8 mouse cellular contexts compared by ENCODE assay signal in genomic region chr8:123643330-123644051, GRCm38 (mm10). TPM values are rescaled to one million over a fixed set of nuclear protein-coding genes. Genes with fewer than 3 reads are reported as not detected.
DNase-seq lines count a peak whose midpoint lies in the region; ATAC-seq and TF ChIP-seq lines count a peak whose summit lies in the region.

No protein-coding gene starts in this region.

- intact Hi-C loops in left cerebral cortex, postnatal 10 days (cut with DNase I), result no loop called here

- ATAC-seq in forebrain, embryonic 14.5 days, result no peak
- ATAC-seq in hindbrain, embryonic 14.5 days (ENCODE audit: low FRiP score), result no peak
- peak; percentile 76 for ATAC-seq in megakaryocyte progenitor cell, adult 5-6 weeks (replicated peaks; ENCODE audit: poor library complexity)
- no peak for ATAC-seq in stomach, embryonic 14.5 days (ENCODE audit: insufficient number of reproducible peaks, insufficient read depth, low FRiP score, low read depth)

- H3K27ac ChIP-seq in bone marrow, adult 2 months (ENCODE audit: control insufficient read depth, insufficient read depth, low read depth, low read length, poor library complexity), result no peak overlapping the region
- H3K27ac ChIP-seq in forebrain, embryonic 14.5 days (ENCODE audit: low read depth, low read length), result no peak overlapping the region
- no peak overlapping the region for H3K27ac ChIP-seq in hindbrain, embryonic 14.5 days
- no peak overlapping the region for H3K27ac ChIP-seq in stomach, embryonic 14.5 days (ENCODE audit: low read length)

- peak; percentile 42 for TF ChIP-seq CTCF in bone marrow, adult 2 months (IDR thresholded peaks at IDR 0.05; ENCODE audit: control insufficient read depth, insufficient read depth, low read length)

- peak; percentile 57 for DNase-seq in adrenal gland, adult 2 months
- no peak for DNase-seq in adrenal gland, adult 8-10 months
- peak; percentile 90 for DNase-seq in forebrain, embryonic 14.5 days (ENCODE audit: low spot score)
- DNase-seq in hindbrain, embryonic 14.5 days (ENCODE audit: low spot score), result peak; percentile 89
- peak; percentile 59 to 62 for DNase-seq in left cerebral cortex, postnatal 10 days (ENCODE audit: extremely low spot score in 1 of 2, low spot score in 2 of 2)

- peak overlapping the region; percentile 13; the same call in 1 of the 2 replicates for H3K9ac ChIP-seq in forebrain, embryonic 14.5 days (ENCODE audit: low read length)
- H3K9ac ChIP-seq in hindbrain, embryonic 14.5 days, result no peak overlapping the region
- no peak overlapping the region for H3K9ac ChIP-seq in stomach, embryonic 14.5 days (replicated peaks; ENCODE audit: low read depth, low read length)

- whole genome bisulfite sequencing in bone marrow, adult 2 months, result 23% methylated on average over 25 of the region's 25 CpGs
- WGBS in forebrain, embryonic 14.5 days, result 15% methylated on average over 25 of the region's 25 CpGs
- 13% methylated on average over 25 of the region's 25 CpGs for WGBS in hindbrain, embryonic 14.5 days
- WGBS in stomach, embryonic 14.5 days, result 19% methylated on average over 25 of the region's 25 CpGs

- H3K27me3 ChIP-seq in forebrain, embryonic 14.5 days (replicated peaks; ENCODE audit: control insufficient read depth, insufficient read depth, low read length), result no peaks in the 10 kb centered on the region
- H3K27me3 ChIP-seq in hindbrain, embryonic 14.5 days (ENCODE audit: control insufficient read depth, insufficient read depth, low read length), result 0 out of 2 replicates have a peak, but pooled peaks cover 7% of the 10 kb centered on the region
- H3K27me3 ChIP-seq in stomach, embryonic 14.5 days (ENCODE audit: control insufficient read depth, insufficient read depth, low read length), result no peaks in the 10 kb centered on the region

- H3K4me3 ChIP-seq in bone marrow, adult 2 months (replicated peaks; ENCODE audit: control insufficient read depth, low read depth, low read length), result no peak overlapping the region
- H3K4me3 ChIP-seq in forebrain, embryonic 14.5 days (ENCODE audit: low read depth, low read length), result peak overlapping the region; percentile 23
- H3K4me3 ChIP-seq in hindbrain, embryonic 14.5 days (replicated peaks; ENCODE audit: low read length), result peak overlapping the region; percentile 19
- H3K4me3 ChIP-seq in stomach, embryonic 14.5 days (ENCODE audit: low read depth, low read length), result 0 out of 2 replicates have a peak overlapping the region, but pooled peaks have one; percentile 4

- TF ChIP-seq POLR2A in bone marrow, adult 2 months (IDR thresholded peaks at IDR 0.05; ENCODE audit: borderline replicate concordance, control insufficient read depth, low read depth, low read length), result no peak

- no peaks in the 10 kb centered on the region for H3K9me3 ChIP-seq in forebrain, embryonic 14.5 days (replicated peaks; ENCODE audit: control insufficient read depth, low read length)
- no peaks in the 10 kb centered on the region for H3K9me3 ChIP-seq in hindbrain, embryonic 14.5 days (ENCODE audit: control insufficient read depth, low read length)
- no peaks in the 10 kb centered on the region for H3K9me3 ChIP-seq in stomach, embryonic 14.5 days (ENCODE audit: control insufficient read depth, low read depth, low read length)

- no peaks in the 10 kb centered on the region for H3K4me1 ChIP-seq in bone marrow, adult 2 months (ENCODE audit: control insufficient read depth, insufficient read depth, low read length)
- H3K4me1 ChIP-seq in forebrain, embryonic 14.5 days (ENCODE audit: control insufficient read depth, insufficient read depth, low read length), result no peaks in the 10 kb centered on the region
- H3K4me1 ChIP-seq in hindbrain, embryonic 14.5 days (replicated peaks; ENCODE audit: control insufficient read depth, insufficient read depth, low read length), result 0 out of 2 replicates have a peak, but pooled peaks cover 4% of the 10 kb centered on the region
- H3K4me1 ChIP-seq in stomach, embryonic 14.5 days (ENCODE audit: control insufficient read depth, insufficient read depth, low read length), result peaks cover 1% of the 10 kb centered on the region; the same call in 1 of the 2 replicates

- peak overlapping the region; percentile 38 for H3K4me2 ChIP-seq in forebrain, embryonic 14.5 days (ENCODE audit: low read length)
- peak overlapping the region; percentile 45 for H3K4me2 ChIP-seq in hindbrain, embryonic 14.5 days (replicated peaks)
- peak overlapping the region; percentile 31 for H3K4me2 ChIP-seq in stomach, embryonic 14.5 days (replicated peaks; ENCODE audit: low read depth, low read length)

- H3K36me3 ChIP-seq in forebrain, embryonic 14.5 days (ENCODE audit: control insufficient read depth, insufficient read depth, low read length), result no peaks in the 10 kb centered on the region
- H3K36me3 ChIP-seq in hindbrain, embryonic 14.5 days (replicated peaks; ENCODE audit: control insufficient read depth, insufficient read depth), result no peaks in the 10 kb centered on the region
- H3K36me3 ChIP-seq in stomach, embryonic 14.5 days (ENCODE audit: control insufficient read depth, insufficient read depth, low read length), result no peaks in the 10 kb centered on the region

RNA-seq across cellular contexts. Expression of gene Rhou, which starts 10.2 kb away (rescaled TPM):
- 10 to 100 TPM; 31.7 to 43.0 TPM for total RNA-seq in adrenal gland, adult 2 months (2021)
- polyA plus RNA-seq in adrenal gland, adult 2 months (2012; rRNA removed), result 12.3 and 13.6 TPM in 2 replicates
- total RNA-seq in adrenal gland, adult 8-10 months (2022), result 10 to 100 TPM; 32.7 to 40.0 (median 35.4) TPM
- 5.3 and 17.9 TPM in 2 replicates for polyA plus RNA-seq in bone marrow, adult 2 months (2011; ENCODE audit: insufficient read depth, insufficient read length, low replicate concordance, missing spikeins)
- 7.1 and 7.2 TPM in 2 replicates for polyA plus RNA-seq in forebrain, embryonic 14.5 days (2014; fragmentation: Nextera tagmentation; extraction: Ambion mirVana)
- 14.3 and 14.9 TPM in 2 replicates for polyA plus RNA-seq in hindbrain, embryonic 14.5 days (2014; fragmentation: Nextera tagmentation; extraction: Ambion mirVana)
- total RNA-seq in left cerebral cortex, postnatal 10 days (2021), result 10 to 100 TPM; 55.4 to 56.1 TPM
- 7.9 and 9.6 TPM in 2 replicates for total RNA-seq in megakaryocyte progenitor cell, adult 5-6 weeks (2015)
- 4.9 and 5.3 TPM in 2 replicates for total RNA-seq in megakaryocyte progenitor cell, adult 5-6 weeks (2017)
- 10.8 and 11.7 TPM in 2 replicates for polyA plus RNA-seq in stomach, embryonic 14.5 days (2014; fragmentation: Nextera tagmentation; extraction: Ambion mirVana)
